Mouse (Mus musculus) thymus, postnatal 25 days (tissue): ENCODE measurements around the gene Pdcd4.
A peak's percentile ranks its signal among the peaks of the same experiment; 100 is the strongest.
"Not testable (repeated sequence)": the region's sequence is repeated elsewhere in the genome, so short reads cannot be mapped to it uniquely, and the experiment has no call there.

ENCODE experiments used
- DNase-seq: peaks from one replicate; pipeline ENCODE4 v3.0.0; 2022

Gene Pdcd4

GRCm38 (mm10) chr19:53902739-53903487 lies 10.9 kb downstream of the Pdcd4 start:
- peak; percentile 94 for DNase-seq

GRCm38 (mm10) chr19:53903507-53904321 lies 11.7 kb downstream of the Pdcd4 start:
- peak; percentile 76 for DNase-seq

- no peak for DNase-seq
Measured at GRCm38 (mm10) chr19:53904833-53905480, 12.9 kb downstream of the Pdcd4 start.

DNA sequence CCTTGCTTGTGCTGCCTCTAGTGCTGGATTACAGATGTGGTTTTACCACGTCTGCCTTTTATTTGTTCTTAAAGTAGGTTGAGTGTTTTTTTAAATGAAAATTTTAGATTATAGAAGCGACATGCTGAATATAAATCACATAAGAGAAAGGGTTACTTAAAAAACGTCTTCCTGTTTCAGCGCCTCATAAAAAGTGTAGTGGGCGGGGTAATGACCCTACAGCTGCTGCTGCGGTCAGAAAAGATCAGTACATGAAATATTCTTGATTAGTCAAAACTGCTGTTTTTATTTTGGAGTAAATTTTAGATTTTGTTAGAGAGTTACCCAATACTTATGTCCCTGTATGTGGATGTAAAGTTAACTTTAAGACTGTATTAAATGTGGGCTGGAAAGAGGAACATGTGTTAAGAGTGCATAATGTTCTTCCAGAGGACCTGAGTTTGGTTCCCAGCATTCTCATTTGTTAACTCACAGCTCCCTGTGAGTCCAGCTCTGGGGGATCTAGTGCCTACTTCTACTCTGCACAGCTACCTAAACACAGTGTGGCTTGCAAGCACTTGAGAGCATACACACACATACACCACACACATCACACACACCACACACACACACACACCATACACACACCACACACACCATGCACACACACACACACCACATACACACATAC lies 14.1 kb downstream of the Pdcd4 start:
- DNase-seq = peak; percentile 24

DNA sequence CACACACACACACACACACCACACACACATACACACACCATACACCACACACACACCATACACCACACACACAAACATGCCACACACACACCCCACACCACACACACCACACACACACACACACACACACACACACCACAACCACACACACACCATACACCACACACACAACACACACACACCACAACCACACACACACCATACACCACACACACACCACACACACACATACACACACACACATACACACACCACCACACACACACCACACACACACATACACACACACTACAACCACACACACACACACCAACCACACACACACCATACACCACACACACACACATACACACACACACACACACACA lies 14.7 kb downstream of the Pdcd4 start:
- not testable (repeated sequence) for DNase-seq

DNA sequence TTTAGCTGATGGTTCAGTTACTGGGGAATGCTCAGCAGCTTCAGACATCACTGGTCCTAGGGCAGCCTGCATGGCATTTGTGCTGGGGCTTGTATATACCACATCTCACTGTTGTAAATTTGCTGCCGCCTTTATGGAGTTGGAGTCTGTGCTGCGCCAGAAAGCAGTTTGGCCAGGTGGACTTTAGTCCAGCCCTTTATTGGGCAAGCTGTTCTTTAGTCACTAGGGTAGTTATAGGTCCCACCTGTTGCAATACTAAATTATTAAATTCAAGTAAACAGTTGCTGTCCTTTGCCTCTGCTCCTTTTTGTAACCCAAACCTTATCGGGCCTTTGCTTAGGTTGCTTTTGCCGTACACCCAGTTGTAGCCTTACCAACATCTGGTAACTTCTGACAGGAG lies 22.9 kb downstream of the Pdcd4 start:
- DNase-seq = no peak

GRCm38 (mm10) chr19:53919541-53919940 lies 27.5 kb downstream of the Pdcd4 start:
- no peak for DNase-seq

GRCm38 (mm10) chr19:53921996-53922395 lies 30.0 kb downstream of the Pdcd4 start:
- DNase-seq = not testable (repeated sequence)

DNA sequence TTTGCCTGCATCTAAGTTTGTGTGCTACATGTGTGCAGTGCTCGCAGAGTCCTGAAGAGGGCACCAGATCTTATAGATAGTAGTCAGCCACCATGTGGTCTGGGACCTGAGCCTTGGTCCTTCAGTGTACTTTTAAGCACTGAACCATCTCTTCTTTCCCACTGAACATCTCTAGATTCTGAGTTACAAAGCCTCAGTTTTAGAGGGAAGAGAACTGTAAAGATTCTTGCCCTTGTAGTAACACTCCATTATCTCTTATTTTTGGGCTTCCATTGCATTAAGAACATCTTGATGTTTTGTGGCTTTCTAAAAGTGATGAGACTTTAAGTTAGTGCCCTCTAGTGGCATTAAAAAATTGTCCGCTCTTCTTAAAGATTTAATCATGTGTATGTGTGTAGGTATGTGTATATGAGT lies 33.3 kb downstream of the Pdcd4 start:
- DNase-seq = peak; percentile 51

DNA sequence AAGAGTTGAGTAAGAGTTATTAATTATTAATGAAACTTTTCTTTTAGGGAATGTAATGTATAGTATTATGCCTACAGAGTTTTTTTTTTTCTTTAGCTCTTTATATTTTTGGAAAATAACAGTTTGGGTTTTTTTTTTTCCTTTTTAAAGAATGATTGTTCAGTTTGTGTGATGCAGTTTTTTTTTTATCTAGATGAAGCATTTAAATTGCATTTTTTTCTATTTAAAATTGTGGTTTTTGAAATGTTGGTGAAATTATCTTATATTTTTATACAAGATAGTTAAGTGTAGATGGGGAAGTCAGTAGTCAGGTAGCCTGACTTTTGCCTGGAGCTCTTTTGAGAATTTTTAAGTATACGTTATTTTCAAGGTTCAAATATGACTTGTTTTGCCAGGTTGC lies 34.7 kb downstream of the Pdcd4 start:
- no peak for DNase-seq

DNA sequence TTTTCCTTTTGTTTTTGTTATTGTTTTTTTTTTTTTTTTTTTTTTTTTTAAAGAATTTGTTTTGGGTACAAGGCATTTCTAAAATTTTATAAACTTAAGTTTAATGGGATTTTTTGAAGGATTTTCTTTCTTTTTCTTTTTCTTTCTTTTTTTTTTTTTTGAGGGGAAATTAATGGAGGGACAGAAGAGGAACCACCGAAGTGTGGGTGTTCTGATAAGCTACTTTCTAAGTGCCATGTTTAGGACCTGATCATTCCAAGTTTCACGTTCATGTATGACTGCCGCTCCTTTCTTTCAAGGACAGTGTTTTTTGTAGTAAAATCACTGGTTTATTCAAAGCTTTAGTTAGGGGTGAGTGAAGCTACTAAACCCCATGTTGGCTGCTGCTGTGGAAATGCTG lies 37.2 kb downstream of the Pdcd4 start:
- DNase-seq = no peak

GRCm38 (mm10) chr19:53933050-53933449 lies 41.0 kb downstream of the Pdcd4 start:
- no peak for DNase-seq

DNA sequence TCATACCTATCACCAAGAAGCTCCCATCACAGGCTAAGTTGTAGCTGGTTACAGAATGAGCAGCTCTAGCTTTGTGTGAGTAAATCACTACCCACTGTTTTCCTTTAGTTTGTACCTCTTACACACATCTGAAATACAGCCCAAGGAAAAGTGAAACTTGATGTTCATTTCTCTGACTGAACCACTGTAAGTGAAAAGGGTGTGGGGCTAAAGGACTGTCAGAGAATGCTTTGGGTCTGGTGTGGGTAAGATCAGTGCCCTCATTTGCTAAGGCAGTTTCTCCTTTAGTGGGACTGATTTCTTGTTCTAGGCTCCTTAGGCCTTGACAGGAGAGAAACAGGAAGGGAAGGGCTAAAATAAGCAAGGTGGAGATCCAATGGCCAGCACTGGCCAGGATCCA lies 42.0 kb downstream of the Pdcd4 start:
- DNase-seq = no peak

GRCm38 (mm10) chr19:53939467-53939866 lies 47.4 kb downstream of the Pdcd4 start:
- DNase-seq = no peak

DNA sequence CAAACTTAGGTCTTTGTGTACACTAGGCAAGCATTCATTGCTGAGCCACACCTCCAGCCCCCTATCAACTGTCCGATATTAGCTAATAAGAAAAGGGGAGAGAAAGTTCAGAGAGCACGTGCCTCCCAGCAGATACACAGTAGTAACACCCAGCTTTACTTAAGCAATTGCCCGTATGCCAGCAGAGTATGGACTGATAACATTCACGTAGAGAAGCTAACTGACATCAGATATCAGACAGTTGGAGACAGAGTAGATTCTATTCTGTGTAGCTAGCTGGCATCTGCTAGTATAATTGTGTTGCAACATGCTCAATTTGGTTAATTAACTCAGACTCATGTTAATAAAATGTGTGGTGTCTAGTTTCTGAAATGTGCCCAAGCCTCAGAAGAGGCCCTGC lies 49.1 kb downstream of the Pdcd4 start:
- DNase-seq = no peak

GRCm38 (mm10) chr19:53942342-53942741 lies 50.3 kb downstream of the Pdcd4 start:
- no peak for DNase-seq

GRCm38 (mm10) chr19:53943802-53944785 lies 52.1 kb downstream of the Pdcd4 start, which contains the start of the genes Shoc2 and Bbip1:
Gene Shoc2, plus strand, starts transcription at chr19:53944306.
Gene Bbip1, minus strand, starts transcription at chr19:53944627.
- peak; percentile 99 for DNase-seq

GRCm38 (mm10) chr19:53944786-53945169 lies 52.7 kb downstream of the Pdcd4 start:
- no peak for DNase-seq

- DNase-seq = peak; percentile 49
Measured at GRCm38 (mm10) chr19:53945171-53946042, 53.4 kb downstream of the Pdcd4 start.

- DNase-seq = no peak
Measured at GRCm38 (mm10) chr19:53957513-53957912, 65.5 kb downstream of the Pdcd4 start.

DNA sequence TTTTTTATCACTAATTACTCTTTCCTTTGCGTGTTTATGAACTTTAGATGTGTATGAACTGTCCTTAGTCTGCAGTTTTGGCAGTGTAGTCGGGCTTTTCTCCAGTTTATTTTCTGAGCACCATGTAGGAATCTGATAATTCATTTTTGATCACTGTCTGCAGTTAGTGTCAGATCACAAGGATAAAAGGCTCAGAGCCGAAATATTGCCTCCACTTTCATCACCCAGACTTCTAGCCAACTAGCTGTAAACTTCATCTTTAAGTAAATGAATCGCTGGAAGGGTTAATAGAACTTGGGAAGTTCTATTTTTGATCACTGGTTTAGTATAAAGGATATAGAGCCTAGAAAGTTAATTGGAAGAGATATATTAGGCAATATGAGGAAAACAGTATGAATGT lies 70.5 kb downstream of the Pdcd4 start:
- DNase-seq = no peak
